Mouse (Mus musculus) adrenal gland, adult 2 months (tissue): Measurements from ENCODE around the gene Impdh1. TPM values are rescaled to one million over a fixed set of nuclear protein-coding genes. Genes with fewer than 3 reads are reported as not detected.
A peak's percentile ranks its signal among the peaks of the same experiment; 100 is the strongest.

Experiments used
- DNase-seq: peaks from one replicate; pipeline ENCODE4 v3.0.0; 2021
- polyA plus RNA-seq: library from polyadenylated mRNA; depleted of rRNA; stranded (reverse); fragments of >200 nt; gene quantifications from 2 replicates; pipeline ENCODE4 v1.2.3, GENCODE M21; 2012
- total RNA-seq, 2 experiments: library from RNA; stranded (reverse); gene quantifications; 2 replicates each; pipeline ENCODE4 v1.2.3; 2021

The Impdh1 gene
- total and polyA plus RNA-seq, 3 experiments, result 58.3 to 102 (median 86.4) TPM

DNA sequence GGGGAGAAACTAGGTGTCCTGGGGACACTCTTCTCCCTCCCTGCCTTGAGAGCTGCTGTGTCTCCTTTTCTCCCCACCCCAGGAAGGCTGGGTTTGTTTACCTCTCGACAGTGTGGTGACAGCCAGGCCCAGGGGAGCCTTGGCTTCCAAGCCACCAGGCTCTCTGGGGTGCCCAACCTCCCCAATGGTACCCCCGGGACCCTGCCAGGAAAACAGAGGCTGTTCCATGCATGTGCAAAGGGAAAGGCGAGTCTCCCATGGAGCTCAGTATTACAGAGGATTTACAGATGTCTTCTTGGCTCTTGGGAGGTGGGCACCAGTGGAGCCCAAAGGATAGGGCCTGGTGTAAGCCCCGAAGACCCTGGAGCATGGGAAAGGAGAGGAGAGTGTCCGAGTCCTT lies 2.7 kb downstream of the Impdh1 start:
- DNase-seq, result no peak

DNA sequence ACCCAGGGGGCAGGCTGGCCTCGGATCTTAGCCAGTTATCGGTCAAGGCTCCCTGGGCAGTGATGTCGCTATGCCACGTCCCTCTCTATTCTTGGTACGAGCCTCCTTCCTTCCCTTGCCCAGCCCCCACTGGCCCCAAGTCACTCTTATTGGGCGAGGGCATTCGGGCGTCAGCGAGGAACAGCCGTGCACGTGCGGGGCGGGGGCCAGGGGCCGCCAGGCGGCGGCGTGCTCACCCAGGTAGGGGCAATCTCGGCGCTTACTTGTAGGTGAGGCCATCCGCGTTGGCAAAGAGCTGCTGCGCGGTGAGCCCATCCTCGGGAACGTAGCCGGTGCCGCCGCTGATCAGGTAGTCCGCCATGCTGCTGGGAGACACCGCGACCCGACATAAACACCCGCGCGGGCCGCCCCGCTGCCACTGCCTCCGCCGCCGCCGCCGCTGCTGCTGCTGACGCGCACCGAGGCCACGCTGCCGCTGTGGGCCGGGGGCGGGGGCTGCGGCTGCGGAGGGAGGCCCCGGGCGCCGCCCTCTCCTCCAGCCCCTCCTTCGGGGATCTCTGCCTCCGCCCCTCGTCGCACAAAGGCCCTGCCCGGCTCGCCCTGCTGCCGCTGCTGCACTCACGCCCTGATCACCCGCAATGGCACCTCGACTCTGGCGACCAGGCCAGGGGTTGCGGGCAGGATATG lies 4.2 kb downstream of the Impdh1 start:
- peak; percentile 94 for DNase-seq

- no peak for DNase-seq
Observed at GRCm38 (mm10) chr6:29211146-29211545, 5.0 kb downstream of the Impdh1 start.

DNA sequence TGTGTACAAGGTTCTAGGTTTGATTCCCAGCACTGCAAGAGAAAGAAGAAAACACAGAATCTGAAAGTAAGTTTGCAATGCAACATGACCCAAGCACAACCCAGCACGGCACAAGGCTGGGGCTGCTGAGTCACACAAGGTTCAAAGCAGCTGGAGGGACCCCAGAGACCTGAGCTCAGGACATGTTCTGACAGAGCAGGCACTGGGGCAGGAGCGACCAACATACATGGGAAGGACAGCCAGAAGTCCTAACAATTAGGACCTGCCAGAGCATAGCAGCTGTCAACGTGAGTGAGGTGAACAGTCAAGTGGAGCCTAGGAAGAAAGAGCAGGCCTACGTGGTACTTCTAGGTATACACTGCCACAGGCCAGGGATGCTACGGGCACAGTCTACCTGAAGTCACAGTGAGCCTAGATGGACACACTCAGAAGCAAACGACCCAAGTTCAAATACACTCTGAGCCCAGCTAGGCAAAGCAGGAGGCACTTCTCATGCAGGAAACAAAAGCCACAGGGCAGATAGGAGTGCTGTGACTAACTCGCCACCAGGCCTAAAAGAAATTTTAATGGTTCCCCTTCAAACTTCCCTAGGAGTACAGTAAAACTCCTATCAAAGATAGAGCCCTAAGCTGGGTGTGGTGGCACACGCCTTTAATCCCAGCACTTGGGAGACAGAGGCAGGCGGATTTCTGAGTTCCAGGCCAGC lies 5.8 kb downstream of the Impdh1 start:
- DNase-seq, result no peak

- DNase-seq, result no peak
Observed at GRCm38 (mm10) chr6:29208178-29208577, 8.0 kb downstream of the Impdh1 start.

DNA sequence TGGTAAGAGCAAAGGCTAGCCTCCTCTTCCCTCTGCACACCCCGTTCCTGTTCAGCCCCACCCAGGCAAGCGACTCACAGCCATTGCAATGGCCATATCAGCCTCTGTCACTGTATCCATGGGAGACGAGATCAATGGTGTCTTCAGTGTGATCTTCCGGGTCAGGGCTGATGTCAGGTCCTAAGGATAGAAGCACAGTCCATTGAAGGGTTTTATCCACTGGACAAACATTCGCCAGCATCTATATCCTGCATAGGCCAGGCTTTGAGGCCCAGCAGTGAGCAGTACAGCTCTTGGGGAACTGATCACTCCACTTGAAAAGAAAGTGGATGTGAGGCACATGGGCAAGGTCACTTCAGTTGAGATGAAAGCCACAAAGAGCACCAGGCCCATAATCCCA lies 9.1 kb downstream of the Impdh1 start:
- DNase-seq, result no peak

GRCm38 (mm10) chr6:29206006-29206405 lies 10.2 kb downstream of the Impdh1 start:
- DNase-seq, result no peak

DNA sequence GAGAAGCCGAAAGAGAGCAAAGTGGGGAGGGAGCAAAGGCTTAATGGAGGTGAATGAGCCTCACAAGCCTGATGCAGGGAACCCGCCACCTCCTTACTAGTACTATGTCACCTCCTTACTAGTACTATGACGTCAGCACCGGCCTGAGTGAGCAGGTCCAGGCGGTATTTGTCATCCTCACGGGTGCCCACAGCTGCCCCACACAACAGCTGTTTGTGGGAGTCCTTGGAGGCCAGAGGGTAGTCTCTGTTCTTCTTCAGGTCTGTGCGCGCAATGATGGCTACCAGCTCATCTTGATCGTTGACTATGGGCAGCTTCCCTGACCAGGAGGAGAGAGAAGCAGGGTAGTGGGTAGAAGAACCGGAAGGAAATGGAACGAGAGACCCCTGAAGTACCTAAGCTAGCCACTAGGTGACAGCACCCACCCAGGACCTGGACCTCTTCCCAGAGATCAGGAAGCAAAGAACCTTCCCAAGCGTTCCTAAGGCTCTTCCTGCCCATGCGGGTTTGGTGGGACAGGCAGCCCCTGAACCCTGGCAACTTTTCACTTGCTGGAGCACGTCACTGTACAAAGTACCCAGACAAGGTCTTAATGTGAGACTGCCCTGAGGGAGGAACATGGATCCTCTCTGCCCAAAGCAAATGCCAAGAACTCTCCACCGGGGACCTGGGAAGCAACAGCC lies 11.1 kb downstream of the Impdh1 start:
- peak; percentile 51 for DNase-seq

DNA sequence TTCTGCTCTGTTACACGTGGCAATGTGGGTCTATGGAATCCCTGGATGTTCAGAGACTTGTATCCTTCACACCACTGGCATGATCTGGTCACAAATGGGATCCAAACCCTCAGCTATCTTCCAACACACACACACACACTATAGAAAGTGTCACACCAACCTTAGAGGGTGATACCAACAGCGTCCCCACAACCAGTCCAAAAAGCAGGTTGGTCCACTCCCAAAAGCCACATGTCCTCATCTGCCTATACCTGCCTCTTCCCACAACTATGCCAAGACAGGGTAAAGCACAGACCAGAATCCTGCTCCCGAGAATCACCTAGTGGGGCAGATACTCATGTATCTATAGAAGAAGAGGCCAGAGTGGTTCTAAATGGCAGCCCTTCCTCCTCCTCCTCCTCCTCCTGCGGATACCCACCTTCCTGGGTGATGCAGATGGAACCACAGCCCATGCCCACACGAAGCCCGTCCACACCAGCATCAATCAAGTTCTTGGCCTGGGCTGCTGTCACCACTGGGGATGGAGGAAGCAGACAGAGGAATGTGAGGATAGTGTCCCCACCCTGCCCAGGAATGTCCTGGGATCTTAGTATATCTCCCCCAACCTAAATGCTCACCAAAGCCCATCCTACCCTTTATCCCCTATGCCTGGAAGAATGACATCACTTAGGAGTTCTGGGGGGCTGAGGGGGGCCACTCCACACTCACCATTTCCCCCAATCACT lies 12.1 kb downstream of the Impdh1 start:
- DNase-seq, result no peak

GRCm38 (mm10) chr6:29203096-29203495 lies 13.1 kb downstream of the Impdh1 start:
- DNase-seq, result no peak

DNA sequence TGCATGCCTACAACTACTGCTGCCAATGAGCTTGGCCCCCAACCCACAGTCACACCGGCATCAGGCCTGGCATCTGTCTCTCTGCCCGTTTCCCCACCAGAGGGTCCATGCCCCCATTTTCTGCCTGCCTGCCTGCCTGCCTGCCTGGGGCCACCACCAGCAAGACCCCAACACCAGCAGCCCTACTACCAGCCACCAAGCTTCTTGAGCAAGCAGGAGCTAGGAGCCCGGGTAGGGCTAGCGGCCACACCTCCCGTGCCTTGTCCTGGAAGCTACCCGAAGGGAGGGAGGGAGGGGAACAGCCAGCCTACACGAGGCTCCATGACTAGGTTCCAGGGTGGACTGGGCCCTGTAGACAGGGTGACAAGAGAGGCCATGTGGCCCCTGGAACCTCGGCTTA lies 14.2 kb downstream of the Impdh1 start:
- no peak for DNase-seq

DNA sequence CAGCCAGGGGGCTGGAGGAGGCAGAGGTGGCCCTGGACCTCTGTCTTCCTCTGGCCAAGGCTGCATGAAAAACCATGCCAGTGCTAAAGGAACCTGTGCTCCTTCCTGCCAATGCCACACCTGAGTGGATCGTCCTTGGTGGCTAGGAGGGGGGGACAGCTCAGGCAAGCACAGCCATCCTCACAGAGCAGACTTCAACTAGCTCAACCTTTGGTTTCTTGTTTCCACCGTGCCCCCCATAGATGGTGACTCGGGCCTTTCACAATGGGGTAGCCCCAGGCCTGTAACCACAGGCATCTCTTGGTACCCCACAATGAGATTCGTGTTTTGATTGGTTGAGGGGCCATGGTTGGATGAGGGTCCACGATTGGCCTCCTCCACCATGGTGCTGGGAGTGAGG lies 14.8 kb downstream of the Impdh1 start:
- DNase-seq, result no peak

DNA sequence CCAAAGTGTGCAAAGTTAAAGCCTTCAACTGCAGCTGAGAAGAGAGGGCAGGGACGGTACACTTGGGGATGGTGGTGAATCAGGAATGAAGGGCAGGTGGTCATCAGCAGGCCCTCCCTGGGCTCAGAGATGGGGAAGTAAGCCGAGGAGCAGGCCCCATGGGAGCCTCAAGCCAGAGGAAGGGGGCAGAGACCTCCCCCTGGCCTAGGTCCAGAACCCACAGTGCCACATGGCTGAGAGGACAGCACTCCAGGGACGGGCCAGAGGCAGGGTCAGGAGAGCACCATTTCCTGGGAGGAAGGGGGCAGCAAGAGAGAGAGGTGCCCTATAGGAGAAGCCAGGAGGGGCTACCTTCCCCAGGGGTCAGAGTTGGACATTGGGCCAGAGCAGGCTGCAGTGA lies 15.7 kb downstream of the Impdh1 start:
- DNase-seq, result no peak

- DNase-seq, result no peak
Observed at GRCm38 (mm10) chr6:29199223-29199855, 16.8 kb downstream of the Impdh1 start.

DNA sequence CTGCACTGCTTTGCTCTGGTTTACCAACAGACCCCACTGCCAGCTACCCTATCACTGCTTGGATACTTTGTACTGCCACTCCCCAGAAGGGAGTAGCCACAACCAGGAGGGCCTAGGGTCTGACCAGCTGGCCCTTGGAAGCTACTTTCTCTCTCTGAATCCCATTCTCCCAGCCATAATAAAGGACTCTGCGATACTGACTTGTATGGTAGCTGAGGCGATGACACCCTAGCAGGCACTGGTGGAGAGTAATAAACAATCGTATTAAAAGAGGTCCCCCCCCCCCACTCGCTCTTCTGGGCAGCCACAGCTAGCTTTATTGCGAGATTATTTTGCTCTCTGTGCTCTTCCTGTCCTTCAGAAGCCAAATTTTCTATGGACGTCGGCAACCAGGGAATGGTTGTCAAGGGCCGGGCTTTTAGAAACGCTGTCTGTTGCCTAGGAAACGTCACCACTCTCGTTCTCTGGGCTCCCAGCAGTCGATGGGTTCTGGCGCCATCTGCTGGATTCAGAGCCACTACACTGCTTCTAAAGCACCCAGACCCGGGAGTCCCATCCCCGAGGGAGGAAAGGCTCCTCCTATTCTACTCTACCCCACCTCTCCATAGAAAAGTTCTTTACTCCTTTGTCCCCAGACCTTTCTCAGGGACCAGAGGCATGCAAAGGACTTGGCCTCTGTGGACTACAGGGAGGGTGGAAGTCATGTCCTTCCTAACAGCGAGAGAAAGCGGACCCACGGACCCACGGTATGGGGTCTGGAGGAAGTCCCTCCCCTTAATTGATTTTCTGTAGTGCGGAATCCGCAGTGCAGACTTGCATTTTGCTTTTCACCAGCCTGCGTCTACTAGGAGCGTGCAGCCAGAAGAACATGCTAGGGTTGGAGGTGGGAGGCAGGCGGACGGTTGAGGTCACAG lies 17.6 kb downstream of the Impdh1 start:
- DNase-seq, result peak; percentile 90

- DNase-seq, result peak; percentile 81
Observed at GRCm38 (mm10) chr6:29195846-29196698, 20.1 kb downstream of the Impdh1 start.

DNA sequence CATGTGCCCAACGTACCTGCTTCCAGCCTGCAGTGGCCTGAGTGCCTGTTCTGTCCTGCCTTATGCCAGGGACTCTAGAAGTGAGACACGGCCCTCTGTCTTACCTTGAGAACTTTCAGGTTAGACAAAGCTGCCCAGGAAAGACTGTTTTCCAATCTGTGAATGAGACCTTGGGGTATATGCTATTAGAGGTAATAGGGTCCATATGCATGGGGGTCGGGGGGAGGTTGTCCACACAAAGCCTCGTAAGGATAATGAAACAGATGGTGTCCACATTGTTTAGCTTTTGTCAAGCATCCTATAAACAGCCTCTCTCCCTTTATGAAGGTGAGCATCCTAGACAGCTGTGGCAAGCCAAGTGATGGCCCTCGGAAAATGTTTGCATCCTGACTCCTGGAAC lies 21.0 kb downstream of the Impdh1 start:
- DNase-seq, result no peak

- no peak for DNase-seq
Observed at GRCm38 (mm10) chr6:29193961-29194750, 22.0 kb downstream of the Impdh1 start.

DNA sequence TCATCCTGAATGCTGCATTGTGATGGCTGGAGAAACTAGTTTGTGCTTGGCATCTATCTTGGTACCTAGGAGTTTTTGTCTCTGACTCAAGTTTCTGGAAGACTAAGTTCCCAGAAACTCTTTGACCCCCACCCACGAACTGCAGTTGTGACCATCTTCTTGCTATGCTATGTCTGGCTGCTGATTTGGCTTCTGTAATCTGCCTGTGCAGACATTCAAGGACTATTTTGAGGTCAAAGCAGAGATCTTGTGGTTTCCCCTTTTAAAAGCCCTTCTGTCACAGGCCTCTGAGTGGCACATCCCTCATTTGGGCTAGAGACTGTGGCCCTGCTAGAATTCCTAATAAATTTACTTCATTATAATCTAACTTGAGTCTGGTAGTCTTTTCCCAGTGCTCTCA lies 28.2 kb downstream of the Impdh1 start:
- no peak for DNase-seq
